Mouse (Mus musculus): ENCODE results near the gene Nop58. TPM values are rescaled to one million over a fixed set of nuclear protein-coding genes. Genes with fewer than 3 reads are reported as not detected.
"Not testable (repeated sequence)": the region's sequence is repeated elsewhere in the genome, so short reads cannot be mapped to it uniquely, and the experiment has no call there.

Nop58 gene
- total RNA-seq, 1 experiment from 2014 or later: 170 TPM

- no peak for ATAC-seq (ENCODE audit: extremely low read depth, insufficient number of reproducible peaks, low FRiP score, poor library complexity, severe bottlenecking)
Measured at GRCm38 (mm10) chr1:59698207-59698606, 13.4 kb downstream of the Nop58 start.

- ATAC-seq (ENCODE audit: extremely low read depth, insufficient number of reproducible peaks, low FRiP score, poor library complexity, severe bottlenecking): no peak
Measured at GRCm38 (mm10) chr1:59701766-59702165, 17.0 kb downstream of the Nop58 start.

- ATAC-seq (ENCODE audit: extremely low read depth, insufficient number of reproducible peaks, low FRiP score, poor library complexity, severe bottlenecking): no peak
Measured at GRCm38 (mm10) chr1:59719900-59720299, 35.1 kb downstream of the Nop58 start.

GRCm38 (mm10) chr1:59725661-59726060 is 40.9 kb downstream of the Nop58 start:
- ATAC-seq (ENCODE audit: extremely low read depth, insufficient number of reproducible peaks, low FRiP score, poor library complexity, severe bottlenecking): no peak

- ATAC-seq (ENCODE audit: extremely low read depth, insufficient number of reproducible peaks, low FRiP score, poor library complexity, severe bottlenecking): no peak
Measured at GRCm38 (mm10) chr1:59730106-59730505, 45.3 kb downstream of the Nop58 start.

- ATAC-seq (ENCODE audit: extremely low read depth, insufficient number of reproducible peaks, low FRiP score, poor library complexity, severe bottlenecking): no peak
Measured at GRCm38 (mm10) chr1:59730737-59731136, 46.0 kb downstream of the Nop58 start.

GRCm38 (mm10) chr1:59734076-59734475 is 49.3 kb downstream of the Nop58 start:
- no peak for ATAC-seq (ENCODE audit: extremely low read depth, insufficient number of reproducible peaks, low FRiP score, poor library complexity, severe bottlenecking)

GRCm38 (mm10) chr1:59738768-59739414 is 54.1 kb downstream of the Nop58 start:
- ATAC-seq (ENCODE audit: extremely low read depth, insufficient number of reproducible peaks, low FRiP score, poor library complexity, severe bottlenecking): no peak

- ATAC-seq (ENCODE audit: extremely low read depth, insufficient number of reproducible peaks, low FRiP score, poor library complexity, severe bottlenecking): no peak
Measured at GRCm38 (mm10) chr1:59739577-59740354, 55.0 kb downstream of the Nop58 start.

- no peak for ATAC-seq (ENCODE audit: extremely low read depth, insufficient number of reproducible peaks, low FRiP score, poor library complexity, severe bottlenecking)
Measured at GRCm38 (mm10) chr1:59749047-59749446, 64.3 kb downstream of the Nop58 start.

GRCm38 (mm10) chr1:59749724-59750123 is 65.0 kb downstream of the Nop58 start:
- not testable (repeated sequence) for ATAC-seq (ENCODE audit: extremely low read depth, insufficient number of reproducible peaks, low FRiP score, poor library complexity, severe bottlenecking)

GRCm38 (mm10) chr1:59755298-59755697 is 70.5 kb downstream of the Nop58 start:
- ATAC-seq (ENCODE audit: extremely low read depth, insufficient number of reproducible peaks, low FRiP score, poor library complexity, severe bottlenecking): no peak

- no peak for ATAC-seq (ENCODE audit: extremely low read depth, insufficient number of reproducible peaks, low FRiP score, poor library complexity, severe bottlenecking)
Measured at GRCm38 (mm10) chr1:59758325-59758724, 73.6 kb downstream of the Nop58 start.

- no peak for ATAC-seq (ENCODE audit: extremely low read depth, insufficient number of reproducible peaks, low FRiP score, poor library complexity, severe bottlenecking)
Measured at GRCm38 (mm10) chr1:59762208-59762607, 77.4 kb downstream of the Nop58 start.

- ATAC-seq (ENCODE audit: extremely low read depth, insufficient number of reproducible peaks, low FRiP score, poor library complexity, severe bottlenecking): peak; percentile 27; the same call in 1 of the 2 replicates
Measured at GRCm38 (mm10) chr1:59762651-59763163, 77.9 kb downstream of the Nop58 start.

- ATAC-seq (ENCODE audit: extremely low read depth, insufficient number of reproducible peaks, low FRiP score, poor library complexity, severe bottlenecking): peak; percentile 64
Measured at GRCm38 (mm10) chr1:59763164-59763768, 78.5 kb downstream of the Nop58 start, which contains the start of gene Bmpr2. Bmpr2 (plus strand) TSS chr1:59763400.

GRCm38 (mm10) chr1:59763781-59764251 is 79.0 kb downstream of the Nop58 start:
- peak; percentile 31; the same call in 1 of the 2 replicates for ATAC-seq (ENCODE audit: extremely low read depth, insufficient number of reproducible peaks, low FRiP score, poor library complexity, severe bottlenecking)

GRCm38 (mm10) chr1:59764407-59764971 is 79.7 kb downstream of the Nop58 start:
- ATAC-seq (ENCODE audit: extremely low read depth, insufficient number of reproducible peaks, low FRiP score, poor library complexity, severe bottlenecking): no peak

- ATAC-seq (ENCODE audit: extremely low read depth, insufficient number of reproducible peaks, low FRiP score, poor library complexity, severe bottlenecking): no peak
Measured at GRCm38 (mm10) chr1:59765279-59765678, 80.5 kb downstream of the Nop58 start.

Measured in neutrophil, adult 5-6 weeks (primary cell).